Mouse (Mus musculus) telencephalon, adult 2 months (tissue): ENCODE data around the gene Hsd17b1.
"Not testable (repeated sequence)": the region's sequence is repeated elsewhere in the genome, so short reads cannot be mapped to it uniquely, and the experiment has no call there.

Experiments used
- DNase-seq: peaks from one replicate; pipeline ENCODE4 v3.0.0-alpha.2; 2011; ENCODE audit warnings: low read depth, low spot score

Hsd17b1 gene

DNA sequence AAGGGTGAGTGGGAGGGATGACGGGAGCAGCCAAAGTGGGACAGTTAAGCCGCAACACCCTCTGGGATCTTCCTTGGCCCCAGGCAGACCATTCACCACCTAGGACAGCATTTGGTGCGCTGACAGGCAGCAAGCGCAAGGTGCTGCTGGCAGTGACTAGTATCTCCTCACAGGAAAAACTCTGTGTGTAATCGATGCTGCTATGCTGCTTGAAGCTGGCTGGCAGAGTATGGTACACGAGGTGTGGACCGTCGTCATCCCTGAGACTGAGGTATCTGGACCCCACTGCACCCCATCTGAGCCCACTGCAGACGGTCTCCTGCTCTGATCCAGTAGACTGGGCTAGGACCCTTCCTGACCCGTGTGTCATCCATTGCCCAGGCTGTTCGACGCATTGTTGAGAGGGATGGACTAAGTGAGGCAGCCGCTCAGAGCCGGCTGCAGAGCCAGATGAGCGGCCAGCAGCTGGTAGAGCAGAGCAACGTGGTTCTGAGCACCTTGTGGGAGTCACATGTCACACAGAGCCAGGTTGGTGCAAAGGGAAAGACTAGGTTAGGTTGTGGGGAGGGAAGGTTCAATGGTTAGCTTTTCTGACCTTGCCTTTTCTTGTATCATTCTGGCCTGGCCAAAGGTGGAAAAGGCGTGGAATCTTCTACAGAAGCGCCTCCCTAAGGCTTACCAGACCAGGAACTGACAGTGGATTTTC, 7.6 kb downstream of the Hsd17b1 start:
- DNase-seq = no peak

- DNase-seq = no peak
Measured at GRCm38 (mm10) chr11:101086323-101086674, 8.1 kb downstream of the Hsd17b1 start.

- peak; percentile 94 for DNase-seq
Measured at GRCm38 (mm10) chr11:101086756-101087681, 8.8 kb downstream of the Hsd17b1 start, which contains the start of gene Mlx. Mlx (plus strand) TSS chr11:101087277.

DNA sequence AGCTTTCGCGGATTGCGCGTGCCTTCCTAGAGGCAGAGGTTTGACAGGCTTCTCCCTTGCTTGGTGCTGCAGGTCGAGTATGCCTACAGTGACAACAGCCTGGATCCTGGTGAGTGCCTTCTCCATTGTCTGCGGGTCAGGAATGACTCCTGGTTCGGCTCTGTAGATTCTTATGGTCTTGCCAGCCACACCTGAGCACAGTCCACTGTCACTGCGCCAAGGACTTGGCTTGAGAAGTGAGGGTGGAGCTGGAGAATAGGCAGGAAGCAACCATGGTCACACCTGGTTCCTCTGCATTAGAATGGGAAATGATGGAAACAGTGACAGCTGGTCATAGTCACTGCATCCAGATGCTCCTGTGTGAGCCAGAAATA, 9.5 kb downstream of the Hsd17b1 start:
- DNase-seq = no peak

- no peak for DNase-seq
Measured at GRCm38 (mm10) chr11:101089931-101090330, 11.7 kb downstream of the Hsd17b1 start.

GRCm38 (mm10) chr11:101094930-101095313, 16.7 kb downstream of the Hsd17b1 start:
- DNase-seq = no peak

- DNase-seq = peak; percentile 91
Measured at GRCm38 (mm10) chr11:101095314-101096024, 17.3 kb downstream of the Hsd17b1 start, which contains the start of gene Psmc3ip. Psmc3ip (minus strand) TSS chr11:101095436.

- DNase-seq = no peak
Measured at GRCm38 (mm10) chr11:101098231-101098630, 20.0 kb downstream of the Hsd17b1 start.

DNA sequence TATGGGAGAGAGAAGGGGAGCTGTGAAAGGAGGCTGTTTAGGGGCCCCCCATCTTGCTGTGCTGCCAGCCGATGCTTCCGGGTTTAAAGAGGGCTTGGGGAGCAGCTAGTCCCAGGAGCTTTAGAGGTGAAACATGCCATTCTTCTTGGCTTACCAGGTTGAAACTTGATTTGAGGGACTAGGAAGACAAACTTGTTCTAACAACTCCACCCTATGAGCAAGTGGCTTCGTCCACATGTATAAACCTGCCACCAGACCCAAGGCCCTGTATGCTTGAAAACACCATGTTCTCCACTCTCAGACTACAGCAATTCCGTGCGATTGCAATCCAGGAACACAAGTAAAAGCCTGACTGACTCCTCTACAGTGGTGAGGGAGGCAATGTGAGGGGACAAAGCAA, 24.8 kb downstream of the Hsd17b1 start:
- DNase-seq = no peak

- DNase-seq = no peak
Measured at GRCm38 (mm10) chr11:101109351-101109750, 31.1 kb downstream of the Hsd17b1 start.

DNA sequence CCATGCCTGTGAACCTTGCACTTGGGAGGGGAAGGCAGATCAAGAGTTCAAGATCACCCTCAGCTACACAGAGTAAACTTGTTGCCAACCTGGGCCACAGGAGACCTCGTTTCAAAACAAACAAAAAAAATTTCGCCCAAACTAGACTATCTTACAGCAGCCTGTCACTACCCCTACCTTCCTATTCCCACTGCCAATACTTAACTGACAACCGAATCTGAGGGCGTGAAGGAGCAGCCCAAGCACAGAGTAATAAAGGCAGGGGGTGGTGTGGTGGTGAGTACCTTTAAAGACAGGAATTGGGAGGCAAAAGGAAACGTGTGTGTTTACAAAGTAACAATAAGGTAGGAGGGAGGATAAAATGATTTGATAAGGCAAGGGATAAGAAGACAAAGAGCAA, 32.5 kb downstream of the Hsd17b1 start:
- DNase-seq = no peak

GRCm38 (mm10) chr11:101111178-101111577, 33.0 kb downstream of the Hsd17b1 start:
- DNase-seq = no peak

DNA sequence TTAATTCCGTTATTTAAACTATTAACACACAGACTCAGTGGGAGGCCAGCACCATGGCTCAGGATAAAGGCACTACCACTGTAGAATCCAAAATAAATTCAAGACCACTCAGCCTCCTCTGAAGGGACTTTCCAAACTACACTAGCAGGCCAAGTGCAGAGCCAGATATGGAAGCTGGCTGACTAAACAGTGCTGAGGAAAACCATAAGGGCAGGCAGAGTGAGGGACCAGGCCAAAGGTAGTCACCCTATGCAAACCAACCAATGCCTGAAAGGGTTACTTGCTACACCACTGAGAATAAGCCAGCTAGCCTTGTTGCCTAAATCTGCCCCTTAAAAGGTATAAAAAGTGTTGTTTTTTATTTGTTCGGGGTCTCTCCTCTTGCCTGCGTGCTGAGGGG, 34.0 kb downstream of the Hsd17b1 start:
- no peak for DNase-seq

- DNase-seq = peak; percentile 56
Measured at GRCm38 (mm10) chr11:101115564-101115963, 37.4 kb downstream of the Hsd17b1 start.

DNA sequence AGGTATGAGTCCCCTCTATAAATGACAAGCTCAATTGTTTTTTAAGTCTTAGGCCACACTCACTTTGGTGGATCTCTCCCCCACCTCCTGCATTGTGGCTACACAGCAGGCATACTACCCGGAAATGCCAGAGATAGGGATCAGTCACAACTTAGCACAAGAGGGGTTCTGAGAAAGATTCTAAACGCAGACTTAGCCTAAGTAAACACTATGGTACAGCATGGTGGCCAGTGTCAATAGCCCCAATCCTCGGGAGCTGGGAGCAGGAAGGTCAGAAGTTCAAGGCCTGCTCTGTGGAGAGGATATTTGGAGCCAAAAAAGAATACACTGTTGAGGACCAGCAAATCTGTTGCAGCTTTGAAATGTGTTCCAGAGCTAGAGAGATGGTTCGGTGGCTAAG, 39.9 kb downstream of the Hsd17b1 start:
- no peak for DNase-seq

DNA sequence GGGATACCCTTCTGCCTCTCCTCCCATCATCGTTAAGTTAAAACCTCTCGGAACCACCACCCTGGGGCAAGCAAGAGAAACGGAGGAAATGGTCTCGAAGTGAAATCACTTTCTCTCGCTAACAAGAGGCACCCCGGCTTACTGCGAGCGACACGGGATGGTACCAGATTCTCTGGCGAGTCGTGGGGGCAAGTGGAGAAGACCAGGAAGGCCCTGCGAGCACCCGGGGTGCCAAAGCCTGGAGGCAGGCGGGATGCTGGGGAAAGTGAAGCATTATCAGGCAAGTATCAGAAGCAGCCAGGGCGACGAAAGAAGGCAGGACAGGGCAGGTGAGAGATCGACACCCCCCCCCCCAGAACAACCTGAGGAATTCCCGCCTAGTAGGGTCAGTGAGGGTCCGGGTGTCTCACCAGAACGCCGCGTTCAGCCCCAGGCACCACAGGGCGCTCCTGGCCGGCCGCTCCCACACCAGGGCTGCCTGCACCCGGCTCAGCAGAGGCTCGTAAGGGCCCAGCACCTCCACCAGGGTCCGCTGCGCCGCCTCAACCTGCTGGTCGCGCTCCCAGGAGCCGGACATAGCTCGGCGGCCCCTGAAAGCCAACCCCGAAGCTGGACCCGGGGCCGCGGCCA, 41.0 kb downstream of the Hsd17b1 start:
- DNase-seq = no peak

GRCm38 (mm10) chr11:101119761-101120544, 41.7 kb downstream of the Hsd17b1 start, which contains the start of the genes Retreg3 and Tubg1:
Retreg3 (minus strand) TSS chr11:101119893.
Tubg1 (plus strand) TSS chr11:101119938.
- peak; percentile 98 for DNase-seq

DNA sequence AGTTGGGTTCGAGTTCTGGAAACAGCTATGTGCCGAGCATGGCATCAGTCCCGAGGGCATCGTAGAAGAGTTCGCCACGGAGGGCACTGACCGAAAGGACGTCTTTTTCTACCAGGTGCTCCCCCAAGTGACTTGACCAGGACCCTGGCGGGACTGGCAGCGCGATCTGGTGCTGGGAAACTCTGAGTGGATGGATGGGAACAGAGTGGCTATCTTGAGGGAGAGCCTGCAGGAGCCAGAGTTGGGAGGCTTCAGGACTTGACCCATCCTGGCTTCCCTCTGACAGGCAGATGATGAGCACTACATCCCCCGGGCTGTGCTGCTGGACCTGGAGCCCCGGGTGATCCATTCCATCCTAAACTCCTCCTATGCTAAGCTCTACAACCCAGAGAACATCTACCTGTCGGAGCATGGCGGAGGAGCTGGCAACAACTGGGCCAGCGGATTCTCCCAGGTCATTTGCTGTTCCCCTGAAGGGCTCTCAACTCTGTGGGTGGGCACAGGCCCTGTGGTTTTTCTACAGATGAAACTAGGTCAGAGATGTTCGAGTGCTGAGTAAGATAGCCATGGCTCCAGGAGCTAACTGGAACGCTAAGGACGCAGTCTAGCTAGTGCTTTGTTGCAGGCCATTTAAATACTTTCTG, 42.5 kb downstream of the Hsd17b1 start:
- no peak for DNase-seq

GRCm38 (mm10) chr11:101124494-101124893, 46.3 kb downstream of the Hsd17b1 start:
- not testable (repeated sequence) for DNase-seq

GRCm38 (mm10) chr11:101125008-101125407, 46.8 kb downstream of the Hsd17b1 start:
- DNase-seq = not testable (repeated sequence)
